Mouse (Mus musculus): ENCODE results near the gene Rnf44.

Gene Rnf44

GRCm38 (mm10) chr13:54693558-54694347 lies at the start of gene Rnf44:
Rnf44 (minus strand) TSS chr13:54693907.
- DNase-seq (ENCODE audit: low read depth), result peak; percentile 99

GRCm38 (mm10) chr13:54738213-54738601 lies 44.5 kb upstream of the Rnf44 start:
- no peak for DNase-seq (ENCODE audit: low read depth)

- DNase-seq (ENCODE audit: low read depth), result no peak
Measured at GRCm38 (mm10) chr13:54737488-54738212, 43.9 kb upstream of the Rnf44 start.

GRCm38 (mm10) chr13:54736931-54737330 lies 43.2 kb upstream of the Rnf44 start:
- no peak for DNase-seq (ENCODE audit: low read depth)

DNA sequence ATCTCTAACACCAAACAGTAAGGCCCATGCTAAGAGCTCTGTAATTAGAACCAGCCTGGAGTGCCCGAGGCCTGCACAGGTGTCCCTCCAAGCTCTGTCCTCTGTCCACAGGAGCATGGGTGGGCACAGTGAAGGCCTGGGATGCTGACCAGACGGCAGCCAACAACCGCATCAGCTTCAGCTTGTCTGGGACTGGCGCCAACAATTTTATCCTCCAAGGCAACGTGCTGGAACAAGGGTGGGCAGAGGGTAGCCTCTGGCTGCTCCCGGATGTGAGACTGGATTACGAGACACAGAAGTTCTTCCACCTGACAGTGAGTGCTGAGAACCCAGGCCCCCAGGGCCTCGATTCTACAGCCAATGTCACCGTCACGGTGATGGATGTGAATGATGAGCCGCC lies 32.4 kb upstream of the Rnf44 start:
- no peak for DNase-seq (ENCODE audit: low read depth)

GRCm38 (mm10) chr13:54723143-54723542 lies 29.4 kb upstream of the Rnf44 start:
- no peak for DNase-seq (ENCODE audit: low read depth)

- peak; percentile 74 for DNase-seq (ENCODE audit: low read depth)
Measured at GRCm38 (mm10) chr13:54716916-54717315, 23.2 kb upstream of the Rnf44 start.

DNA sequence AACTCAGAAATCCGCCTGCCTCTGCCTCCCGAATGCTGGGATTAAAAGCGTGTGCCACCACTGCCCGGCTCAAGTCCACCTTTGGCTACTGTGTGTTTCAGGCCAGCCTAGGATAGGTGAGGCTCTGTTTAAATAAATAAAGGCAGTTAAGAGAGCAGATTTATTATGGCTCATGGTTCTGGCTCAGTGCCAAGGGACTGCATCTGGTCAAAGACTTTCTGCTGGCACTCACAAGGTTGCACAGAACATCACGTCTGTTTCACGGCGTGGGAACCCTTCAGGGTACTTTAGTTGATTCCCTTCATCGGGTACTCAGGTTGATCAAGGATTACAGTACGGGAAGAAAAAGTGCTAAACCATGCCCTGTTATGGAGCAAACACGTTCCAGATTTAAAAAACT lies 21.3 kb upstream of the Rnf44 start:
- DNase-seq (ENCODE audit: low read depth), result no peak

DNA sequence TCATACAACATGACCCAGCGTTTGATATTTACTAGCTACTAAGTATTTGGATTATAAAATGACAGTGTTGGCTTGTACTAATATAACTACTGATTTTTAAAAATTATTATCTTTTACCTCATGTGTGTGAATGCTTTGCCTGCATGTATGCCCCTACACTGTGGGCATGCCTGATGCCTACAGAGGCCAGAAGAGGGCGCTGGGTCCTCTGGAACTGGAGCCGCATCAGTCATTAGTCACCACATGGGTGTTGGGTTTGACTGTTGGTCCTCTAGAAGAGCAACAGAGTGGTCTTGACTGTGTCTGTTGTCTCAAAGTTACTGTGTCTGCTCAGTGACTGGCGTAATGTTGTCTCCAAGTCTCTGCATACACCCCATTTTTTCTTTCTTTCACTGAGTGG lies 20.7 kb upstream of the Rnf44 start:
- DNase-seq (ENCODE audit: low read depth), result no peak

DNA sequence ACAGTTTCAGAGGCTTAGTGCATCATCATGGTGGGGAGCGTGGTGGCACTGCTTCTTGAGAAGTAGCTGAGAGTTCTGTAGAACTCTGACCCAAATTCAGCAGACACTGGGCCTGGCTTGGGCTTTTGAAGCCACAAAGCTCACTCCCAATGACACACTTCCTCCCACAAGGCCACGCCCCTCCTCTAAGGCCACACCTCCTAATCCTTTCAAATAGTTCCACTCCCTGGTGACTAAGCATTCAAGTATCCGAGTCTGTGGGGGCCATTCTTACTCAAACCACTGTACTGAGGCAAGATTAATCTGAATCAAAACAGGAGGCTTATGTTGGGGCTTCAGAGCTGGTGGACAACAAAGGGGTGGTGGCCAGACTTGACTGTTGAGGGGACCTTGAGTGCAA lies 17.2 kb upstream of the Rnf44 start:
- no peak for DNase-seq (ENCODE audit: low read depth)

DNA sequence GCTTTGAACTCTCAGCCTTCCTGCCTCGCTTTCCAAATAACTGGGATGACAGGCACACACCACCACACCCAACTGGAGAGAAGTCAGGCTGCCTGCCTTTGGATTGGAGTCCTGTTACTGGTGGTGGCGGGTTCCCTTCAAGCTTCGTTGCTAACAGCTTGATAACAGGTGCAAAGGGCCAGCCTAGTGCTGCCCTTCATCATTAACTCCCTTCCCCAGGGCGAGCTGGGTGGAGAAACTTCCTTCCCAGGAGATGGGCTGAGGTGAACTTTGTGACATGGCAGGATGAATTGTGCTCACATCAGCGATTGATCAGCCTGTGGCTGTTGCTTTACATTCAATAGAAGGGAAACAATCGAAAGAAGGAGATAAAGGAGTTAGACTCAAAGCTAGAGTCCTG lies 11.2 kb upstream of the Rnf44 start:
- no peak for DNase-seq (ENCODE audit: low read depth)

GRCm38 (mm10) chr13:54702507-54702906 lies 8.8 kb upstream of the Rnf44 start:
- DNase-seq (ENCODE audit: low read depth), result no peak

DNA sequence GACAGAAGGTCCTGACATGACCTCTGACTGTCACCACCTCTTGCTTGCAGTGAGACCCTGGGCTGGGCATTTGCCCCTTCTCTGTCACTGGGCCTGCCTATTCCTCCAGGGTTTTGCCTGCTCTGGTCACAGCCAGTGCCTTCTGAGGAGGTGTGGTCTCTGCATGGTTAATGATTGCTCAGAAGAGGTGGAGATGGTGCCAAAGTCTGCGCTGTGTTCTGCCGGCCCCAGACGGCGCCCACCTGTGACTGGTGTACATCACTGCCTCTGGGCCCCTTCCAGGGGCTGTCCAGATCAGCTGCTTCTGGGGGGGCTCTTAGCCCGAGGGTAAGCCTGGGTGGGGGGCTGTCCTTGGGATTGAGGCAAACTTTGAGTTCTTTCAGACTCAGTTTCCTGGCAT lies 7.5 kb upstream of the Rnf44 start, which contains the start of gene Cdhr2:
Gene Cdhr2 (plus strand): TSS at position 219 of the 400 bp plus-strand sequence.
- DNase-seq (ENCODE audit: low read depth), result no peak

DNA sequence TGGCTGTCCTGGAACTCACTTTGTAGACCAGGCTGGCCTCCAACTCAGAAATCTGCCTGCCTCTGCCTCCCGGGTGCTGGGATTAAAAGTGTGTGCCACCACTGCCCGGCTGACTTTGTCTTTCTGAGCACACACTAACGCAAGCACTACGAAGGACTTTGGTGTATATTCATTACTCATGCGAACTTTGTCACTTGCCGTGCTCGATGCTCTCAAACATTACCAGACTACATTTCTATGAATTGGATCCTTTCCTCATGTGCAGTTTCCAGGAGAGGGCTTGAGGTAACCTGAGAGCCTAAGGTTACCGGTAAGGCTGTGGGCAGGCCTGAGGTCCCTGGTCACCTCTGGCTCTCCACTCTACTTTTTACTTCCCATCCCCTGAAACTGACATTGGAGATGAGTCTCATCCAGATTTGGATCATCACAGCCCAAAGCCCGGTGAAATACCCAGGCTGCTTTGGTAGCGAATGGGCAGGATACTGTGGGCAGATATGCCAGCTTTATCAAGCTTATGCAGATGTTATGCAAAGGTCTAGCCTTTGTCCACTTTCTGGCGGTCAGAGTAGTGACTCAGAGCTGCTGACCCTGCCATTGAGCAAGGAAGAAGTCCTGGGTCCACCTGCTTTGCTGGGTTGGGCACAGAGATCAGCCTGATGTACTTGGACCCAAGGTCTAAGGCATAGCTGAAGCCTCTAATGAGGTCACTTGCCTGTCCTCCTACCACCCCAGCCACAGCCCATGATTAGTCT lies 1.9 kb upstream of the Rnf44 start:
- DNase-seq (ENCODE audit: low read depth), result no peak

DNA sequence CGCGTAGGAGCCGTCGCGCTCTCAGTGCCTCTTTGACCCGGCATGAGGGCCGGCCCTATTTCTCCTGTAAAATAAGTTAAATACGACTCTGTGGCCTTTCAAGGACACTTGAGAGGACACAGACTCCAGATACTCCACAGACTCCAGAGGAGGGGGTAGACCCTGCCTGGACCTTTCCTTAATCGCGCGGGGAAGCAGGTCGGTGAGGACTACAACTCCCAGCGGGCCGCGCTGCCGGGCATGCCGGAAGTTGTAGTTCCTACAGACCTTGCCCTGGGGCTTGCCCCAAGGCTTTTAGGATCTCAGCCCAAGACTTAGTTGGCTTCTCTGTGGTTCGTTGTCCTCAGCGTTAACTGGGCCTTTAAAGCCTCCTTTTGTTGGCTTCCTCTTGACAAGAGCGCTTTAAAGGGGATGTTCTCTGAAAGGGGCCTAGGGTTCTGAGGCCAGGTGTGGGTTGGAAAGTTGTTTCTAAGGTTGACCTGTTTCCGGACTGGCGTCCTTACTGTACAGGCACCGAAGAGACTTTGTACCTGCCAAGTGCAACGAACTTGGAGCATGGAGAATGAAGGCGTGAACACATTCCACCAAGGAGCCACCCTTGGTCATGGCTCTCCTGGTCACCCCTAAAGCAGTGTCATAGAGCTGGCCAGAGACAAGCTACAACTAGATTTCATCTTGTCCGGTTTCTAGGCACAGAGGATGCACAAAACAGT lies 797 bp upstream of the Rnf44 start:
- DNase-seq (ENCODE audit: low read depth), result no peak

- peak; percentile 64 for DNase-seq (ENCODE audit: low read depth)
Measured at GRCm38 (mm10) chr13:54692711-54693557, 773 bp downstream of the Rnf44 start.

GRCm38 (mm10) chr13:54691737-54692136 lies 2.0 kb downstream of the Rnf44 start:
- DNase-seq (ENCODE audit: low read depth), result peak; percentile 66

GRCm38 (mm10) chr13:54690151-54690740 lies 3.5 kb downstream of the Rnf44 start:
- DNase-seq (ENCODE audit: low read depth), result no peak

DNA sequence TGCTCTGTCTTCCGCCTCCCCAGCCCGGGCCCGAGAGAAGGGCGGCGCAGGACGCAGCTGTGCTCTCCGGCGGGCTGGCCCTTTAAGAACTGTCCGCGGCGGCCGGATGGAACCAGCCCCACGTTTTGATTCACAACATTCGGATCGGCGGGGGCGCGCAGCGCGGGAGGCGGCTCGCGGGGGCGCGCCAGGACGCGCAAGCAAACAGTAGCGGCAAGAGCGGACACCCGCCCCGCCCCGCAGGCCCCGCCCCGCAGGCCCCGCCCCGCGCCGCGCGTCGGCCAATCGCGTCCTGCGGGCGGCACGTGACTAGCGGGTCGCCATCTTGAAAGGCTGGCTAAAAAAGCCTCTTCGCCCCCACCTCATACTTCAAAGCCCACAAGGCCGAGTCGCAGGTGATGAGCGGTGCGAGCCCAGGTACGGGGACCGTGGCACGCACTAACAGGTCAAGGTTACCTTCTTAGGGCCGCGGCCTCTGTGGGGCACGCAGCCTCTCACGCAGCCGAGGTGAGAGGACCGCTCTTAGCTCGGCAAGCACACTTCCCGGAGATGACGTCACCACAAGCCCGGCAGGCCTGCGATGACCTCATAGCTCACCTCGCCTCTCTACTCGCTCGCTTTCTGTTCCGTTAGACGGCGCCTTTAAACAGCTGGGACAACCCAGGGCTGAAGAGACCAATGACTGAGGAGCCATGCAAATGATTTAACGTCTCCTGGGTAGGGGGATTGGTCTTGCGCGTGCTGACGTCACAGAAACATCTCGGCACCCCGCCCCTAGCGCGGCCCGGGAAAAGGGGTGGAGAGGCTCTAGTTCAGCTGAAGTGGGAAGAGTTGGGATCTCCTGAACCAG lies 5.9 kb downstream of the Rnf44 start:
- DNase-seq (ENCODE audit: low read depth), result peak; percentile 99

DNA sequence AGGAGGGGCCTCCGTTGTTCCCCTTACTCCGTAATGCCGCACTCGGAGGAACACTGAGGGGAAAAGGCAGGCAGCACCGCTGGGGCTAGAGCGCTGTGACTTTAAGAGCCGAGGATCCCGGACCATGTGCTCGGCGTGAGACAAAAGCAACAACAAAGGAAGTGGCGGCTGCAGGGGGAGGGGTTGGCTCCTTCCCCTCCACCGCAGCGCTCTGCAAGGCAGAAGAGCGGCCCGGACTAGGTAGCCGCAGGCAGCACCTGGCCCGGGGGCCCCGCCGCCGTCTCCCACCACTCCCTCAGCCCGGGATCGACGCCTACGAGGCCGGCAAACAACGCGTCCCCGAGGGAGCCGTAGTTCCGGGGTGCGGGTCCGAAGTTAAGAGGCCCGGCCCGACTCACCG lies 6.6 kb downstream of the Rnf44 start:
- peak; percentile 93 for DNase-seq (ENCODE audit: low read depth)
